In genomic region chr12:43813559-43813958, GRCm38 (mm10) we compare ENCODE assay signal across 9 mouse cellular contexts.
A peak's percentile ranks its signal among the peaks of the same experiment; 100 is the strongest.
DNase-seq lines count a peak whose midpoint lies in the region; ATAC-seq lines count a peak whose summit lies in the region.
"Had no signal": no experiment of that assay in that cellular context is flagged by ENCODE, and none has a peak within 500 bp of the region (broad histone marks: within the 10 kb centered on the region; RNA-seq: fewer than 3 reads in every experiment).

No protein-coding gene starts in this region.

- no peaks in the 10 kb centered on the region for H3K9me3 ChIP-seq in midbrain, embryonic 15.5 days

- 8% methylated on average over 3 of the region's 3 CpGs for WGBS in midbrain, embryonic 15.5 days

- no peak overlapping the region for H3K4me3 ChIP-seq in midbrain, embryonic 15.5 days

- H3K4me2 ChIP-seq in midbrain, embryonic 15.5 days, result no peak overlapping the region

- H3K27ac ChIP-seq in midbrain, embryonic 15.5 days, result no peak overlapping the region
- H3K27ac ChIP-seq: macrophage had no signal

- H3K27me3 ChIP-seq in midbrain, embryonic 15.5 days (replicated peaks), result no peaks in the 10 kb centered on the region

- DNase-seq in cerebellum, adult 9-10 months, result peak; percentile 13
- no peak for DNase-seq in cerebellum, adult 11 months
- DNase-seq in left cerebral cortex, adult 18-20 months (ENCODE audit: low spot score in 2 of 2), result peak; percentile 31 to 52
- DNase-seq in left cerebral cortex, adult 11 months (ENCODE audit: low spot score), result no peak
- DNase-seq in brain, embryonic 18.5 days (ENCODE audit: low read depth, low spot score), result peak; percentile 58
- no peak for DNase-seq in thymus, adult 18-20 months
- DNase-seq in frontal cortex, postnatal 25 days (ENCODE audit: low spot score in 2 of 2), result no peak

- peak; percentile 37; the same call in 1 of the 2 replicates for ATAC-seq in midbrain, embryonic 15.5 days (replicated peaks)

- H3K9ac ChIP-seq in midbrain, embryonic 15.5 days, result no peak overlapping the region

- H3K4me1 ChIP-seq in midbrain, embryonic 15.5 days, result no peaks in the 10 kb centered on the region

- no peaks in the 10 kb centered on the region for H3K36me3 ChIP-seq in midbrain, embryonic 15.5 days (replicated peaks)

Comparison
In these comparisons a context has a peak if more than half of its experiments do, and no peak if none do; other contexts are left out.
1. DNase-seq: peak in cerebellum, adult 9-10 months (single experiment), left cerebral cortex, adult 18-20 months (2 of 2) and brain, embryonic 18.5 days (single experiment); none in cerebellum, adult 11 months (single experiment), left cerebral cortex, adult 11 months (single experiment), thymus, adult 18-20 months (0 of 2) and frontal cortex, postnatal 25 days (0 of 2).